Mouse (Mus musculus): Measurements from ENCODE around the gene Abraxas2. TPM values are rescaled to one million over a fixed set of nuclear protein-coding genes. Genes with fewer than 3 reads are reported as not detected.

Gene Abraxas2
- polyA plus RNA-seq, 1 experiment from 2014 or later, result 40.7 TPM

- 92% methylated on average over 8 of the region's 8 CpGs for WGBS
- Histone ChIP-seq H3K4me2 (ENCODE audit: low read depth, severe bottlenecking) (no peak overlapping the region), H3K4me1 (ENCODE audit: control insufficient read depth, insufficient read depth, low read length) (no peaks in the 10 kb centered on the region), H3K9me3 (ENCODE audit: control insufficient read depth, low read length) (no peaks in the 10 kb centered on the region), H3K9ac (ENCODE audit: low read length) (no peak overlapping the region), H3K4me3 (ENCODE audit: low read depth, low read length) (no peak overlapping the region), H3K27me3 (ENCODE audit: control insufficient read depth, insufficient read depth, low read length) (no peaks in the 10 kb centered on the region), H3K36me3 (ENCODE audit: control insufficient read depth, insufficient read depth, low read length) (no peaks in the 10 kb centered on the region; the same call in 1 of the 2 replicates), H3K27ac (replicated peaks; ENCODE audit: low read depth, low read length) (no peak overlapping the region)
- no peak for DNase-seq (ENCODE audit: low spot score)
- ATAC-seq (ENCODE audit: insufficient number of reproducible peaks, low FRiP score, low TSS enrichment, low read depth), result no peak
Observed at GRCm38 (mm10) chr7:132889691-132890090, 30.7 kb downstream of the Abraxas2 start.

GRCm38 (mm10) chr7:132890201-132890600, 31.2 kb downstream of the Abraxas2 start:
- ATAC-seq (ENCODE audit: insufficient number of reproducible peaks, low FRiP score, low TSS enrichment, low read depth) (no peak), DNase-seq (ENCODE audit: low spot score) (no peak)
- 93% methylated on average over 5 of the region's 5 CpGs for WGBS
- Histone ChIP-seq H3K27me3 (ENCODE audit: control insufficient read depth, insufficient read depth, low read length) (no peaks in the 10 kb centered on the region), H3K9ac (ENCODE audit: low read length) (no peak overlapping the region), H3K4me2 (ENCODE audit: low read depth, severe bottlenecking) (no peak overlapping the region), H3K9me3 (ENCODE audit: control insufficient read depth, low read length) (no peaks in the 10 kb centered on the region), H3K4me1 (ENCODE audit: control insufficient read depth, insufficient read depth, low read length) (no peaks in the 10 kb centered on the region), H3K27ac (replicated peaks; ENCODE audit: low read depth, low read length) (no peak overlapping the region), H3K36me3 (ENCODE audit: control insufficient read depth, insufficient read depth, low read length) (no peaks in the 10 kb centered on the region), H3K4me3 (ENCODE audit: low read depth, low read length) (no peak overlapping the region)

- DNase-seq (ENCODE audit: low spot score) (no peak), ATAC-seq (ENCODE audit: insufficient number of reproducible peaks, low FRiP score, low TSS enrichment, low read depth) (no peak)
- H3K27ac ChIP-seq (replicated peaks; ENCODE audit: low read depth, low read length), result no peak overlapping the region
- no peaks in the 10 kb centered on the region for H3K27me3 ChIP-seq (ENCODE audit: control insufficient read depth, insufficient read depth, low read length)
- H3K9ac ChIP-seq (ENCODE audit: low read length), result no peak overlapping the region
- no peak overlapping the region for H3K4me2 ChIP-seq (ENCODE audit: low read depth, severe bottlenecking)
- H3K4me3 ChIP-seq (ENCODE audit: low read depth, low read length), result no peak overlapping the region
- no peaks in the 10 kb centered on the region for H3K36me3 ChIP-seq (ENCODE audit: control insufficient read depth, insufficient read depth, low read length)
- H3K9me3 ChIP-seq (ENCODE audit: control insufficient read depth, low read length), result no peaks in the 10 kb centered on the region
- H3K4me1 ChIP-seq (ENCODE audit: control insufficient read depth, insufficient read depth, low read length), result no peaks in the 10 kb centered on the region
- WGBS, result 87% methylated on average over 5 of the region's 5 CpGs
Observed at GRCm38 (mm10) chr7:132891561-132892310, 32.7 kb downstream of the Abraxas2 start.

- no peaks in the 10 kb centered on the region for H3K27me3 ChIP-seq (ENCODE audit: control insufficient read depth, insufficient read depth, low read length)
- 0 out of 2 replicates have a peak, but pooled peaks cover 2% of the 10 kb centered on the region for H3K9me3 ChIP-seq (ENCODE audit: control insufficient read depth, low read length)
- H3K4me1 ChIP-seq (ENCODE audit: control insufficient read depth, insufficient read depth, low read length), result no peaks in the 10 kb centered on the region
- 66% methylated on average over 4 of the region's 4 CpGs for WGBS
- no peak for DNase-seq (ENCODE audit: low spot score)
- no peak overlapping the region for H3K4me3 ChIP-seq (ENCODE audit: low read depth, low read length)
- no peak overlapping the region for H3K9ac ChIP-seq (ENCODE audit: low read length)
- no peak for ATAC-seq (ENCODE audit: insufficient number of reproducible peaks, low FRiP score, low TSS enrichment, low read depth)
- no peak overlapping the region for H3K4me2 ChIP-seq (ENCODE audit: low read depth, severe bottlenecking)
- H3K27ac ChIP-seq (replicated peaks; ENCODE audit: low read depth, low read length), result no peak overlapping the region
- no peaks in the 10 kb centered on the region for H3K36me3 ChIP-seq (ENCODE audit: control insufficient read depth, insufficient read depth, low read length)
Observed at GRCm38 (mm10) chr7:132892311-132892661, 33.3 kb downstream of the Abraxas2 start.

- WGBS, result 76% methylated on average over 7 of the region's 7 CpGs
Observed at GRCm38 (mm10) chr7:132892806-132893205, 33.8 kb downstream of the Abraxas2 start.

GRCm38 (mm10) chr7:132893336-132893735, 34.3 kb downstream of the Abraxas2 start:
- Histone ChIP-seq H3K9me3 (ENCODE audit: control insufficient read depth, low read length) (0 out of 2 replicates have a peak, but pooled peaks cover 2% of the 10 kb centered on the region), H3K4me1 (ENCODE audit: control insufficient read depth, insufficient read depth, low read length) (no peaks in the 10 kb centered on the region), H3K36me3 (ENCODE audit: control insufficient read depth, insufficient read depth, low read length) (no peaks in the 10 kb centered on the region), H3K9ac (ENCODE audit: low read length) (no peak overlapping the region), H3K27ac (replicated peaks; ENCODE audit: low read depth, low read length) (no peak overlapping the region), H3K27me3 (ENCODE audit: control insufficient read depth, insufficient read depth, low read length) (no peaks in the 10 kb centered on the region), H3K4me2 (ENCODE audit: low read depth, severe bottlenecking) (no peak overlapping the region), H3K4me3 (ENCODE audit: low read depth, low read length) (no peak overlapping the region)
- ATAC-seq (ENCODE audit: insufficient number of reproducible peaks, low FRiP score, low TSS enrichment, low read depth), result no peak
- 59% methylated on average over 1 of the region's 1 CpGs for WGBS
- no peak for DNase-seq (ENCODE audit: low spot score)

More at GRCm38 (mm10) chr7:132892806-132893205, 33.8 kb downstream of the Abraxas2 start:
- Histone ChIP-seq H3K27ac (replicated peaks; ENCODE audit: low read depth, low read length) (no peak overlapping the region), H3K27me3 (ENCODE audit: control insufficient read depth, insufficient read depth, low read length) (no peaks in the 10 kb centered on the region), H3K9ac (ENCODE audit: low read length) (no peak overlapping the region), H3K4me3 (ENCODE audit: low read depth, low read length) (no peak overlapping the region), H3K4me1 (ENCODE audit: control insufficient read depth, insufficient read depth, low read length) (no peaks in the 10 kb centered on the region), H3K36me3 (ENCODE audit: control insufficient read depth, insufficient read depth, low read length) (no peaks in the 10 kb centered on the region), H3K9me3 (ENCODE audit: control insufficient read depth, low read length) (0 out of 2 replicates have a peak, but pooled peaks cover 2% of the 10 kb centered on the region), H3K4me2 (ENCODE audit: low read depth, severe bottlenecking) (no peak overlapping the region)
- DNase-seq (ENCODE audit: low spot score), result no peak
- no peak for ATAC-seq (ENCODE audit: insufficient number of reproducible peaks, low FRiP score, low TSS enrichment, low read depth)

- H3K9me3 ChIP-seq (ENCODE audit: control insufficient read depth, low read length), result 0 out of 2 replicates have a peak, but pooled peaks cover 2% of the 10 kb centered on the region
- H3K4me2 ChIP-seq (ENCODE audit: low read depth, severe bottlenecking), result no peak overlapping the region
- no peaks in the 10 kb centered on the region for H3K36me3 ChIP-seq (ENCODE audit: control insufficient read depth, insufficient read depth, low read length)
- no peak overlapping the region for H3K9ac ChIP-seq (ENCODE audit: low read length)
- no peaks in the 10 kb centered on the region for H3K4me1 ChIP-seq (ENCODE audit: control insufficient read depth, insufficient read depth, low read length)
- no peaks in the 10 kb centered on the region for H3K27me3 ChIP-seq (ENCODE audit: control insufficient read depth, insufficient read depth, low read length)
- H3K4me3 ChIP-seq (ENCODE audit: low read depth, low read length), result no peak overlapping the region
- WGBS, result 84% methylated on average over 7 of the region's 7 CpGs
- ATAC-seq (ENCODE audit: insufficient number of reproducible peaks, low FRiP score, low TSS enrichment, low read depth) (no peak), DNase-seq (ENCODE audit: low spot score) (no peak)
- no peak overlapping the region for H3K27ac ChIP-seq (replicated peaks; ENCODE audit: low read depth, low read length)
Observed at GRCm38 (mm10) chr7:132894841-132895555, 36.0 kb downstream of the Abraxas2 start.

- Histone ChIP-seq H3K36me3 (ENCODE audit: control insufficient read depth, insufficient read depth, low read length) (no peaks in the 10 kb centered on the region), H3K9me3 (ENCODE audit: control insufficient read depth, low read length) (0 out of 2 replicates have a peak, but pooled peaks cover 2% of the 10 kb centered on the region), H3K27me3 (ENCODE audit: control insufficient read depth, insufficient read depth, low read length) (no peaks in the 10 kb centered on the region), H3K9ac (ENCODE audit: low read length) (no peak overlapping the region), H3K4me2 (ENCODE audit: low read depth, severe bottlenecking) (no peak overlapping the region), H3K4me1 (ENCODE audit: control insufficient read depth, insufficient read depth, low read length) (no peaks in the 10 kb centered on the region), H3K4me3 (ENCODE audit: low read depth, low read length) (no peak overlapping the region), H3K27ac (replicated peaks; ENCODE audit: low read depth, low read length) (no peak overlapping the region)
- WGBS, result 91% methylated on average over 9 of the region's 9 CpGs
- no peak for DNase-seq (ENCODE audit: low spot score)
- no peak for ATAC-seq (ENCODE audit: insufficient number of reproducible peaks, low FRiP score, low TSS enrichment, low read depth)
Observed at GRCm38 (mm10) chr7:132896206-132896815, 37.3 kb downstream of the Abraxas2 start.
